Mouse (Mus musculus): Measurements from ENCODE around the gene Xpnpep1.

Gene Xpnpep1

DNA sequence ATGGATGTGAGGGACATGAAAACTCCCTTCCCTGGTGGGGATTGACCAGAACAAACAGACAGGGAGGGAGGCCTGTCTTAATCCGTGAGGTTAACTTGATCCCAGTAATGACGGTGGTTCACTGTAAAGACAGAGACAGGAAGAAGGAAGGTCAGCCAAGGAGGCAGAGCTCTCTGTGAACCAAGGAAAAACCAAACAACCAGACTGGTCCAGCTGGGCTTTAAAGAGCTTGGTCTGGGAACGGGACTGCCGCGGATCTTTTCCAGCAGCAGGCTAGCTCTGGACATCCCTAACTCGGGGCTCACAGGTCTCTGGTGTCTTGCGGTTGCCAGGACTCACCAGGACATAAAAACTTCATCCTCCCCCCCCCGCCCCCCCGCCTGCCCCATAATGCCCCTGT is 26.5 kb upstream of the Xpnpep1 start:
- no peak for DNase-seq (ENCODE audit: low read depth)

DNA sequence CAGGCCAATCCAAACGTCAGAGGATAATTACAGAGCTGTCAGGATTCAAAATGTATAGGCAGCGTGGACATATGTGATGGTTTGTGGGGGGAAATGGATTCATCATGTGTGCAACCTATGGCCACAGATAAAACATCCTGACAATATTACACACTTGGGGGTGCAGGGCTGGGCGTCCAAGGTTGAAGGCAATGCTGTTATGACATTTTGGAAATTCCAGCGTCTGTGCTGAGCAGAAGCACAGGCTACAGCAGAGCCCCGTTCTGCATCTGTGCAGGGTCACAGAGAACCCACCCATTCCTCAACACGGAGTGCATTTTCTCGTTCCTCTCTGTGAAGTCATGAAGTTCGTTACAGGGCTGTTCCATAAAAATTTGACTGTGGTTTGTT is 25.0 kb upstream of the Xpnpep1 start:
- DNase-seq (ENCODE audit: low read depth), result no peak

DNA sequence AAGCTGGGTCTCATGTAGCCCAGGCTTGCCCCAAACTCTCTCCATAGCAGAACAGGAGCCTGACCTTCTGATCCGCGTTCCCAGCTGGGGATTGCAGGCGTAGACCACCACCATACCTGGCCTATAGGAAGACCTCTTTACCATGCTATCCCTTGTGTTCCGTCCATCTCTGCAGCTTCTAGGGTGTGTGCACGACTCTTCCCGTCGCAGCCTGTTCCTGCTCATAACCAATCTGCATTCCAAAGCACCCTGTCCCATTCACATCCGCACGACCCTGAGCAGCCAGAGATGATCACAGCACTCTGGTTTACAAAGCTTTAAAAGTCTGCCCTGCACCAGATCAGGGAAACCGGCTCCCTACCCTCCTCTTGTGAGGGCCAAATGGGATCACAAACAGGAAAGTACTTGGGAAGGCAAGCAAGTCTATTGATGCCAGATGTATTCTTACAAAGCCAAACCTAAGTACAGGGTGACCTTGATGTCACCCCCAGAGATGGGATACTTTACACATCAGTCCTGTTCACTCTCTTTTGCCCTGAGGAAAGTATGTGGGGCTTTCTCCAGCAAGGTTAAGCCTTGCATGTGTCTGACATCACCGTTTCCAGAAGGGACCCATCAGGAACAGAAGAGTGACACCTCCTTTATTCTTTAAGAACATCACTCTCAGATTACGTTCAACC is 24.4 kb upstream of the Xpnpep1 start:
- no peak for DNase-seq (ENCODE audit: low read depth)

DNA sequence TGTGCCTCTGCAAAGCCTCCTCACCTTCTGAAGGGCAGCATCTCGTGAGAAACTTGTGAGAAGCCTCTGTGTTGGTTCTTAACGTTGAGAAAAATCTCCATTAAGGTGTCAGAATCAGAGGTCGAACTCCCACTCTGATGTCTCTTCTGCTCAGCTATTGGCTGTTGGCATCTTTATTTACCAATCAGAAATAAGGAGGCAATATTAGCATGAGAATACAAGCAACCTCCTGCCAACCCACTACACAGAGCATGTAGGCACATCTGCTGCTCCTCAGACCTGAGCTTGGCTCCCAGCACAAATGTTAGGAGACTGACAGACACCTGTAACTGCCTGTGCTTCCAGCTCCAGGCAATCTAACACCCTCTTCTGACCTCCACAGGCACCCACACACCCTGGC is 22.0 kb upstream of the Xpnpep1 start:
- no peak for DNase-seq (ENCODE audit: low read depth)

DNA sequence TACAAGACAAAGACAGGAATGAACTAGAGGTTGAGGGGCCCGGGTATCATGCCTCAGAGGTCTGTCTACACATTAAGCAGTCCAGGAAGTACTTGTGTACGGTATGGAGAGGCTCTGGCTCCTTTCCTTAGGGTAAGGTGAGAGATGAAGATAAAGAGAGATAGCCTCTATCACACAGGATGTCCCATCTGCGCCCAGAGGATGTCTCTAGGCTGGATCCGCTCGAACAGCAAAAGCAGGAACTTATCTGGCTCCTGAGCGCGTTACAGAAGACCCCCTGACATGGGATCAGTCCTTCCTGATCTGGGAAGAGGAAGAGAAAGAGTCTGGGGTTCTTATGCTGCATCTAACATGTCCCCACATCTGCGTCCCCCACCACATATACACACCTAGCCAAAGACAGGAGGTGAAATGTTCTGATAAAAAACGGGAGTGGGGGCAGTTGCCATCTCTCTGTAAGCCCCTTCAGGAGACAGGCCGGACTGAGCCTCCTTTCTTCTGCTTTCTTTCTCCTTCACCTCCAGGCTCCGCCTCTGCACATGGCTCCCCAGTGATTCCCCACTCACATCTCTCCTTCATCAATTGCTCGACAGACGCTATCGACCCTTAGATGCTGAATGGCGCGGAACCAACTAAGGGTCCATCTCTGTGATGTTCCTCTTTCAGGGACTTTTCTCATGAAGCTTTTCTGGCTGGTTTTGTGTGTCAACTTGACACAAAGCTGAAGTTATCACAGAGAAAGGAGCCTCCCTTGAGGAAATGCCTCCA is 19.5 kb upstream of the Xpnpep1 start:
- DNase-seq (ENCODE audit: low read depth), result no peak

DNA sequence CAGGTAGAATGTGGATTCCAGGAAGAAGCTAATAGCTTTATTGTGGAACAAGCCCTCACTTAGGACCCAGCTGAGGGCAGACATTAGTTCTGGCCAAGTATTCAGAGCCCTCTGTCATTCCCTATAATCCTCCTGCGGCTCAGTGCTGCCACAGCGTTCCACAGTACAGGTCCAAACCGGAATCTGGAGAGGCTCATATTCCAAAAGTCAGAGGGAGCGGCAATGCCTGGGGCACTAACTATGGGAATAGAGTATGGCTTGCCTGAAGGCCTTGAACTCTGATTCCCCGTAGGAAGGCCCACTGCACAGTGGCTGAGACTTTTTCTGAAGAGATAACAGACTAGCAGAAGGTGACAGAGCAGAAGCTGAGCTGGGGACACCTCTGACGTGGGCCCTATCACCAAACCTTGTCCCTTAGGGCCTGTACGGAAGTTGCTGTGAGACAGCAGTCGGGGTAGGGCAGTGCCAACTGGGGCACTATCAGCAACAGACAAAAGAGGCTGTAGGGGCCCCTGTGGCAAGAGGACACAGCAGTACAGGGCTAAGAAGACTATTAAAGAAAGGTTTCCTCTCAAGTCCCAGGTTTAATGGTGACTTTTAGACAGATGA is 18.8 kb upstream of the Xpnpep1 start:
- DNase-seq (ENCODE audit: low read depth), result no peak

DNA sequence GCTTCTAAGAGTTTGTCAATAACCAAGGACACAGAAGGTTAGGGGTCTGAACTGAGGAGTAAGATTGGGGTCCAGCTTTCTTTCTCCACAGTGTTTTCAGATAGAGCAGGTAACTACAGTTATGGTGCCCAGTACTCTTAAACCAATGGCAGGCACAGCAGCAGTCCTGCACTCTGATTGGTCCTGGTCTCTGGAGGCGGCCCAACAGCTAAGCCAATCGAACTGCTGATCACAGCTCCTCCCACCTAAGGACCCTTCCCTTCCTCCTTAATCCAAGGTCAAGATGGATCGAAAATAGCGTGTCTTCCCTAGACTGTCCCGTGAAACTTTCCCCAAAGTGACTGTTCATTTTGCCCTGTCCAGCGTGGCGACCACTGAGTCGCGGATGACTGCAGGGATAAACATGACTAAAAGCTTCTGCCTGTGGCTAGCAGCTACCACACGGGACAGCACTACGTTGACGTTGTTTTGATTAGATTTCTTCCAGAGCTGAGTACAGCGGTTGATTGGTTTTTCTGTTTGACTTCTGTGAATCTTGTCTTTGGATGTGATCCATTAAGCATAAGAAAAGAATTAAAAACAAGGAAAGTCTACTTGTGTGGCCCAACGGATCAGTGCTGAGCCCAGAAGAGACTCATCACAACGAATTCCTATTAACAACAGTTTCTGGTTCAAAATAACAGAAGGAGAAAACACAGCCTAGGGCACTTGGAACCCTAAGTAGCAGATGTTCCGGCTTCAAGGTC is 18.1 kb upstream of the Xpnpep1 start:
- DNase-seq (ENCODE audit: low read depth), result no peak

DNA sequence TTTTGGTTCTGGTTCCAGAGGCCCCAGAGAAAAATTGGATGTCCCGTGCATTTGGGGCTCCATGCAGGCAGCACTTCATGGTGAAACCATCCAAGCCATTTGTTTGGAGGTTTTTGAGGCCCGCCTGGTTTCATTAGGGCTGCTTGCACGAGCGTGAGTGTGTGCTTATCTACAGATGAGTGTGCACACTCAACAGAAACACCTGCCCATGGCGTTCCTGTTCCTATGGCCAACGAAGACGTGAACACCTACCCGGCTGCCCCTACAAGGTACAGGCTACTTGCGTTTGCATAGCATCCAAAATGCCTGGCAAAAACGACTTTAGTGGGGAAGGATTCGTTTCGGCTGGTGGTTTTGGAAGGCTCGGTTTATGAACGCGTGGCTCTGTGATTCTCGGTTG is 13.3 kb upstream of the Xpnpep1 start:
- DNase-seq (ENCODE audit: low read depth), result no peak

DNA sequence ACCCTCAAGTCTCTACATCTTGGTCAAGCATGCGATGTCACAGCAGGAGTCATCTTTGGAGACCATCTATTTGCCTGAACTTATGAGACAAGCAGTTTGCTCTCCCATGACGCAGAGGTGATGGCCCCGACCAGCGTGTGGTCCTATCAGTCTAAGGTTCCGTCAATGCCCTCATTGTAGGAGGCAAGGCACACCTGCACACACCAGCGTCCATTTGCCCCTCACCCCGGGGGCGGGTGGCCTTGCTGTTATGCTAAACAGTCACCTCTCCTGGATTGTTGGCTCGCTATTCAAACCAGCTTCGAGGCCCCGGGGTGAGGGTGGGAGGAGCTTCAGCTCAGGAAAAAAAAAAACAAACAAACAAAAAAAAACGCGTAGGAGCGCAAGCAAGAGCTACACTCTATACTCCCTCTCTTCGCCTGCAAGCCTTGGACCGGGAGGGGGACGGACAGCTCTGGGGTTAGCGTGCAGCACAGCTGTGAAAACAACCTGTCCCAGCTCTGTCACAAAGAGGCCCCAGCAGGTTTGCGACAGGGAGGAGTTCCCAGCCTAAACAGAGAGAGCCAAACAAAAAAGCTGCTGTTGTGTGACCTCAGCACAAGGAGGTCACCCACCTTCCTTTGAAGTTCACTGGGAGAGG is 12.1 kb upstream of the Xpnpep1 start:
- DNase-seq (ENCODE audit: low read depth), result no peak

DNA sequence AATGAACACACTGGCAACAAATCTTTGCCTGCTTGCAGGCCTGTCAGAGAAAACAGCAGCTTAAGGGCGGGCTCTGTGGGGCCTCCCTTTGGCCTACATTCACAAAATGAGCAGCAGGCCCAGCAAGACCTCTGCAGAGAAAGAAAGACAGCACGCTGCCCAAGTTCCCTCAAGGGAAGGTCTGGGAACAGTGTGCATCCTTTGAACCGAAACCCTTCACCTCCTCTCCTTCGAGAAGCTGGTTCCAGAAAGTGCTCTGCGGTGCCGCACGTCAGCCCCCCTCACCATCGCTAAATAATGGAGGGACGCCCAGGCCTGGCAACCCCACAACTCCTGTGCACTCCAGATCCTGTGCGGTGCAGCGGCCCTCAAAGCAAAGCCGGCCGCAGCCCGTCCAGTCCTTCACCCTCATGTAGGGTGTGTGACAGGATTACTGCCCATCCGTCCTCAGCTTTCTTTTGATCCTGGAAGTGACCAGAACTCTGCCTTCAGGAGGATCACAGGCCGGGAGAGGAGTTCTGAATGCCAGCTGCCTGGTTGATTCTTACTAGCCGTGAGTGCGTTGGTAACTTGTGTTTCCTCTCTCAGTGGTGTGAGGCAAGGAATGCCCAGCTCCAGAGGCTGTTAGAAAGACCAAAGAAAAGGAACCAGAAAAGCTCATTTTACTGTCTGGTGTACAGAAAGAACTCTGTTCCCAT is 11.4 kb upstream of the Xpnpep1 start:
- DNase-seq (ENCODE audit: low read depth), result no peak

DNA sequence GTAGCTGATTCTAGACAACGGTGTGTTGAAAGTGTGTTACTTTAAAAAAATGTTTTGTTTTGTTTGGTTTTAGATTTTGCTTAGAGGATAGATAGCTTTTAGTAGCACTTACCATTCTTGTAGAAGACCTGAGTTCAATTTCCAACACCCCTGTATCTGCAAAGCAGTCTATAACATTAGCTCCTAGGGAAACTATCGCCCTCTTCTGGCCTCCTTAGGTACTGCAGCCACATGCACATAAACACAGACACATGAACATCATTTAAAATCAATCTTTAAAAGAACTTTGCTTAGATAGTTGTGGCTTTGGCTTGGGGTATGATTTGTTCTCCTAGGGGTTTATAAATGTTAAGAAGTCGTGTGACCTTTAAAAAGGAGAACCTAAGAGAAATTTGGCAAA is 10.1 kb upstream of the Xpnpep1 start:
- peak; percentile 61 for DNase-seq (ENCODE audit: low read depth)

DNA sequence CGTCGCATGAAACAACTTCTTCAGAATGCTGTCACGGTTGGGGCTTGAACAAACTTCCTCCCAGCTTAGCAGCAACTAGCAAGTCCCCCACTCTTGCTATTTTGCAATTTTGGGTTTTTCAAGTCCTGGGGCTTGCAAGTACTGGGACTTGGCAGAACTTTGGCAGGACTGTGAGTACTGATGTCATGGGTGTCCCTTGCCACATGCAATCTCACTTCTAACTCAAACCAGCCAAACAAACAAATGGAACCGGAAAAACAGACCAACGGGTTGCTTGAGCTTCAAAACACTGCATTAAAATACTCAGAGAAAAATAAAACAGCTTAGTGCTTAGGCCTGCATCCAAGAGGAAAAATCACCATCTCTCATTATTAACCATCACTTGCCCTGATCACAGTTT is 7.2 kb upstream of the Xpnpep1 start:
- no peak for DNase-seq (ENCODE audit: low read depth)

DNA sequence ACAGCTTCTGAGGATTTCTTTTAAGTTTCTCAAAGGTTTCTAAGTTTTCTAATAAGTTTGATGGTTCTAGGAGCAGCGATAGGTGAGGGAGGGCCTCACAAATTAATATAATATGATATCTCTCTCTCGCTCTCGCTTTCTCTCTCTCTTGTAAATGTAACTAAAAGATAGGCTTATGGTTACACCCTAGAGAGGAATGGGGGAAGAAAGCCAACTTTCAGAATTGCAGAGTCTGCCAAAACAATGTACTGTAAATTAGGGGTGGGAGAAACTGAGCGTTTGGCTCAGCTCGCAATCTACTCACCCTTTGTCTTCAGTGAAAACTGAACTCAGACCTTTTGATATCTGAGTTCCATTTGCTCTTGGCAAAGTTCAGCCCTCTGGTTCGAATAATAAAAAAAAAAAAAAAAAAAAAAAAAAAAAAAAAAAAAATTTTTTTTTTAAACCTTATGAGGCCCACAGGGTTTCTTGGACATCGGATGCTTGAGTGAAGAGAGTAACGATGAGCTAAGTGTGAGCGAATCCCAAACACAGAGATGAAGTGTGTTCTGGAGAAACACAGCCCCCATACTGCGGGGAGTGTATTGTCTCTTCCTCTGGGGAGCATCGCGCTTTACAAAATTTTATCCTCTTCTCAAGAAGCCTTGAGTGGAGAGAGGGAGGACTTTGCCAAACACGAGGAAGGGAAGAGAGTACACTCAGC is 3.6 kb upstream of the Xpnpep1 start:
- no peak for DNase-seq (ENCODE audit: low read depth)

DNA sequence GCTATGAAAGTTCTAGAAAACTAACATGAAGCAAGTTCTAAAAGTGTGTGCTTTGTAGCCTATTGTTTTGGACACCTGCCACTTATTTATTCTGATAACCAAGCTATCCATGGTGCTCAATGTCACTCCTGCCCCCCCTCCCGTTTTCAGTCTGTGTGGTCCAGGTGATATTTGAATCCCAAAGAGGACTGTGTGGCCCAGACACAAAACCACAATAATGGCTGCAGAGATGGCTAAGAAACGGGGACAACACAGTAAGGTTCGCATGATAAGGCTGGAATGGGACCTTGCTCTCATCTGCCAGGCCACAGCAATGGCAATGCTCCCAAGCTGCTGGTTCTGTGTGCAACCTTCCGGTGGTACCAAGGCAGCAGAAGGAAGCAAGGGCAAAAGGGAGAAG is 1.6 kb upstream of the Xpnpep1 start:
- no peak for DNase-seq (ENCODE audit: low read depth)

DNA sequence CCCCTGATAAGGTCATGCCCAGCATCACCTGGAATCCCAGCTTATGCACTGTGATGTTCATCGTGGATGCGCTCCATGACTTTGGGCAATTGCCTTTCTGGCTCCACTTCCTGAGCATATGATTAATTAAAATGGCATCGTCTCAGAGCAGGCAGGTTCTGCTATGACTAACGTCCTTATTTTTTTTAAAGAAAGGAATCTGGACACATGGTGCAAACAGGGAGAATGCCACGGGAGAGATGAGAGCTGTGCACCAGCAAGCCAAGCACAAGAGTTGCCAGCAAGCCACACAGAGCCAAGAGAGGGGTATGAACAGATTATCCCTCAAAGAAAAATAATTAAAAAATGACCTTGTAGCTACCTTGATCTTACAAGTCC is 1.1 kb upstream of the Xpnpep1 start:
- DNase-seq (ENCODE audit: low read depth), result no peak

DNA sequence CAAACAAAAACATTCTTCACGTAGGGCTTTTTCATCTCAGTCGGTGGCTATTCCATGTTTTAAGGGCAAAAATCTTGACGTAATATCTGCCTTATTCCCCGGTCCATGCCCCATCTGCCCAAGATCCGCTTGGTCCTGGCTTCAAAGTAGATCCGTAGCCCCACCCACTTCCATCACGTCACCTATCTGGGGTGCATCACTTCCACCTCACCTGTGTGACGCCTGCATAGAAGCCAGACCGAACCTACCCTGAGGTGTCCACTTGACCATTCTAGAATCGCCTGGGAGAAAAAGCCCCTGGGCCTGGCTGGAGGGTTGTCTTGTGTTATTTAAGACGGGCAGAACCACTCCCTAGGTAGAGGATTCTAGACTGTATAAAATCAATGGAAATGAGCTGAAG is 924 bp downstream of the Xpnpep1 start:
- peak; percentile 71 for DNase-seq (ENCODE audit: low read depth)

DNA sequence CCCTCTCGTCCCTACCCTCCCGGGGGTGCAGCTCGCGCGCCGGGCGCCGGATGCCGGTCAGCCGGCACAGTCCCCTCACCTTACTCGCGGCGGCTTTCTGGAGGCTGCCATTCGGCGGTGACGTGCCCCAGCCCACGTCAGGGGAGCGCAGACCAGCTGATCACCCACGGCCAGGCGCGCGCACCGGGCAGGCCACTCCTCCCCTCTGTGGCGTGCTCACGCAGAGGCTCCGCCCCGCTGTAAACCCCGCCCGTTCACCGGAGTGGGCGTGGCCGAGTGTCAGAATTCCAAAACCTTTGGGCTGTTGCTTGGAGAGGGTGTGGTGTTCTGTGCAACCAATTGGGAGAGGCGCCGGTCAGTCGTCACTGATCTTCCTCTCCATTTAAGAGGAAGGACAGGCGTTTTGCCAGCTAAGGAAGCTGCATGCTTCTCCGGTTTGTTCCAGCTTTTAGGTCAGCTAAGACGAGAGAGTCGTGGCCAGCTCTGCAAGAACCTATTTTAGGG is 1.5 kb downstream of the Xpnpep1 start:
- peak; percentile 93 for DNase-seq (ENCODE audit: low read depth)

DNA sequence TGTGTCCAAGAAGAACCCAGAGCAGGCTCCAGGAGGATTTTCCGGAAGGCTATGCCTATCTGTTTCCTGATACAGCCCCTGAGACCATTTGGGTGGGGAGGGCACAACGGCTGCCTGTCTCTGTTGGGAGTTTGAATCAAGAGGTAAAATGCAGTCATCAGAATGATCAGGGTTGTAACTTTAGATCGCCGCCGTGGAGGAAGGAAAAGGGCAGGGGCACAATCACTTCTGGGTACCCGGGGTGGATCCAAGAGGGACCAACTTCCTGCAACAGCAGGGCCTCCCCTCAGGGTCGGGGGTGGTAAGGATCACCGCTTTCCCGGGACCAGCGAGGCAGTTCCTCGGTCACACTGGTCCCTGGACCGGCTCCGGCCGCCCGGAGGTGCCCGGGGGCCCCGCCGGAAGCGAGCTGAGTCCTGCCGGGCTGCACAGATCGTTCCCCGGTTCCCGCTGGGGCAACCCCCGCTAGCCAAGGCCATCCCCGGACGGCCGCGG is 2.0 kb downstream of the Xpnpep1 start:
- DNase-seq (ENCODE audit: low read depth), result no peak

DNA sequence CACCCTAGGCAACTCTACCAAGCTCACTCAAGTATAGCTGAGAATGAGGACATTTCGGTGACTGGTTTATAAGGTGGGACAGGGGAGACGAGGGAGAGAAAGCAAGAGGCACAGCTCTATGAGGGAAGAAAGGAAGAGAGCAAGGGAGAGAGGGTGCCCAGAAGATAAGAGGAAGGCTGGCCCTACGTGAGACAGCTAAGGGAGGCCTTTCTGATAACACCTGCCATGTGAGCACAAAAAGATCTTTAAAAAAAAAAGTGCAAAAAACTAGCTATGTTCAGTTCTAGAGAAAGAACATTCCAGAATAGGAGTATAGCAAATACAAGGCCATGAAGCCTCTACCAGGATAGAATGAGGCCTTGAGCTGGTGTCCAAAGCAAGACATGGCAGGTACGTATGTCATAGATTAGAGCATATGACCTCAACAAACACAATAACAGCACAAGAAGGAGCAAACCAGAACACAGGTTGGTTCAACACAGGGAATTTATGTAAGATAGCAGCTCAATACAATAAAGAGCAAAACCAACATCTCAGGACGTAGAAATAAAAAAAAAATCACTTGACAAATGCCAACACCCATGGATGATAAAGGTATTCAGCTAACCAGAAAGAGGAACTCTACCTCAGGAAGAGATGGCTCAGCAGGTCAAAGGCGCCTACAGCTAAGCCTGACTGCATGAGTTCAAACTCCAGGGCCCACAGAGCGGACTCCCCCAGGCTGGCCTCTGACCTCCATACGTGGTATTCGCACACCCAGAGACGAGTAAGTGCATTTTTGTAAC is 6.7 kb downstream of the Xpnpep1 start:
- no peak for DNase-seq (ENCODE audit: low read depth)

DNA sequence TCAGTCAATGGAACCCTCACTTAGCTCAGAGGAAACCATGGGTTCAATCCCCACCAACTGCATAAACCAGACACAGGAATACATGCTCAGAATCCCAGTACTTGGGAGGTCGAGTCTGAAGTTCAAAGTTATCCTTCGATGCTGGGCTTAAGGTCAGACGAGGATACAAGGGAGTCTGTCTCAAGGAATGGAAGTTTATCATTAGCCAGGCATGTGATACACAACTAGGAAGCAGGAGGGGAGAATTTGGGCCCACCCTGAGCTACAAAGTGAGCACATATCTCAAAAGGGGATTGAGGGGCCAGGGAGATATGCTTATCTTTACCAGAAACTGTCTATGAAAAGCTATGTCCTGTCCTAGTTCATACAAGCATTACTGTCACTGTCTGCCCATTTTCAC is 7.4 kb downstream of the Xpnpep1 start:
- no peak for DNase-seq (ENCODE audit: low read depth)
